Mouse (Mus musculus) hindbrain, embryonic 16.5 days (tissue): ENCODE results near the gene Il21r. TPM values are rescaled to one million over a fixed set of nuclear protein-coding genes. Genes with fewer than 3 reads are reported as not detected.

Source experiments
- ATAC-seq: fragments of 200-750 bp; cut with Nextera tagmentation; 2 replicates; pipeline ENCODE4 v1.8.0; 2017; ENCODE audit warnings: moderate TSS enrichment, moderate library complexity
- H3K27ac ChIP-seq: fragments of 300-500 bp; sonication (generic); 2 replicates; pipeline ENCODE4 v1.5.1; 2014; ENCODE audit warnings: low read depth, mild to moderate bottlenecking, control low read depth, low read length, moderate library complexity
- H3K27me3 ChIP-seq: fragments of 300-500 bp; sonication (generic); replicated peaks from 2 replicates; pipeline ENCODE4 v1.6.1; 2014; ENCODE audit warnings: low read length; ENCODE audit not compliant: control insufficient read depth, insufficient read depth
- H3K36me3 ChIP-seq: fragments of 300-500 bp; sonication (generic); 2 replicates; pipeline ENCODE4 v1.6.1; 2014; ENCODE audit warnings: mild to moderate bottlenecking, low read length, moderate library complexity, mixed read lengths; ENCODE audit not compliant: control insufficient read depth, insufficient read depth
- H3K4me1 ChIP-seq: fragments of 300-500 bp; sonication (generic); 2 replicates; pipeline ENCODE4 v1.6.1; 2014; ENCODE audit warnings: low read depth, low read length; ENCODE audit not compliant: control insufficient read depth, insufficient read depth
- H3K4me2 ChIP-seq: fragments of 300-500 bp; sonication (generic); 2 replicates; pipeline ENCODE4 v1.6.1; 2014; ENCODE audit warnings: mild to moderate bottlenecking, low read length, control low read depth, moderate library complexity
- H3K4me3 ChIP-seq: fragments of 300-500 bp; sonication (generic); 2 replicates; pipeline ENCODE4 v1.5.1; 2014; ENCODE audit warnings: mild to moderate bottlenecking, low read length, control low read depth, moderate library complexity
- H3K9ac ChIP-seq: fragments of 300-500 bp; sonication (generic); 2 replicates; pipeline ENCODE4 v1.6.1; 2014; ENCODE audit warnings: low read depth, mild to moderate bottlenecking, control low read depth, low read length, moderate library complexity
- H3K9me3 ChIP-seq: fragments of 300-500 bp; sonication (generic); 2 replicates; pipeline ENCODE4 v1.6.1; 2014; ENCODE audit warnings: mild to moderate bottlenecking, low read length, moderate library complexity; ENCODE audit not compliant: control insufficient read depth
- WGBS: fragments of 180-500 bp; shearing (Covaris S2); extraction: QIAGEN DNeasy Blood & Tissue Kit; methylation state at CpG from one replicate; pipeline ENCODE4 v1.1.7; 2014; 5-methylcytosine and 5-hydroxymethylcytosine counted together
- polyA plus RNA-seq: library from polyadenylated mRNA; unstranded; fragments of >200 nt; fragmentation: Nextera tagmentation; extraction: Ambion mirVana; gene quantifications from 2 replicates; pipeline ENCODE4 v1.2.1, GENCODE M21; 2015

Il21r gene
- polyA plus RNA-seq, 1 experiment from 2014 or later: 0.50 TPM

DNA sequence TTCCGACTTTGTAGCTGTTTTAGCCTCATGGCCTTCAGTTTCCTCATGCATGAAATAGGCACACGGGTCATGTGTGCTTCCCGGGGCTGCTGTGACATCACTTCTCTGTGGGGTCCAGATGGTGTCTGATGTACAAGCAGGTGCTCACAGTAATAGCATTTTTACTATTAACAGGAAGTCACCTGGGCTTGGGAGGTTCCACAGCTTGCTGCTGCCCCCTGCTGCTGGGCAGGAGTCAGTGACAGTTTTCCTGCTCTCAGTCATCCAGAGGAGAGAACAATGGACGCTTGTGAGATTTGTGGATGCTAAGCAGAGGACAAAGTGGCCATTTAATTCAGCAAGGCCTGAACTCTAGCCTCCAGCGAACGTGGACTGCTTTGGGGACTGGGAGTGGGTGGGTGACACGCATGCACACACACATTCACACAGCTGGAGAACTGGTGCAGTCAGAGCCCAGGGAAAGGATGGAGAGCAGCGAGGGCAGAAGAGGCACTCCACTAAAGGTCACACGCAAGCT, 35.7 kb downstream of the Il21r start:
- 29% methylated on average over 9 of the region's 9 CpGs for WGBS
- Histone ChIP-seq H3K4me1 (no peaks in the 10 kb centered on the region; the same call in 1 of the 2 replicates), H3K4me3 (no peak overlapping the region), H3K9ac (no peak overlapping the region; the same call in 1 of the 2 replicates), H3K36me3 (peaks cover 29% of the 10 kb centered on the region), H3K27ac (peak overlapping the region; percentile 36; the same call in 1 of the 2 replicates), H3K4me2 (no peak overlapping the region), H3K27me3 (no peaks in the 10 kb centered on the region; the same call in 1 of the 2 replicates), H3K9me3 (no peaks in the 10 kb centered on the region)
- peak; percentile 64 for ATAC-seq

DNA sequence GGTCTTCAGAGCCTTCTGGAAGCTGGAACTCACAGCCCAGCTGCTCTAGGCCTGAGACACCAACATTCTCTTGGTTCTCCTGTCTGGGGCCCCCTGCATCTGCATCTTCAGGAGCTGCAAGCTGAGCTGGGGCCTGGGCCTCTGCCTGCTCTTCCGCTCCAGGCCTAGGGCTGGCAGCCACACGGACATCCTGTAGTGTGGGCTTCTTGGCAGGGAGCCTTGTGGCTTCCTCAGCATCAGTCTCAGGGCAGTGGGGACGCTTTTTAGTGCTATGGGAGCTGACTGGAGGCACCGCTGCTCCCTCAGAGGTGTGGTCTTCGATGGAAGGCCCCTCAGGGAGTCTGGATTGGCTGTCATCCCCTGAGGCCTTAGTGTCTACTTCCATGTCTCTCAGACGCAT, 40.7 kb downstream of the Il21r start:
- Histone ChIP-seq H3K4me3 (no peak overlapping the region), H3K27me3 (no peaks in the 10 kb centered on the region), H3K36me3 (peaks cover 70% of the 10 kb centered on the region), H3K9ac (no peak overlapping the region), H3K4me2 (no peak overlapping the region), H3K27ac (no peak overlapping the region), H3K9me3 (no peaks in the 10 kb centered on the region), H3K4me1 (no peaks in the 10 kb centered on the region; the same call in 1 of the 2 replicates)
- 89% methylated on average over 6 of the region's 6 CpGs for WGBS
- no peak for ATAC-seq

DNA sequence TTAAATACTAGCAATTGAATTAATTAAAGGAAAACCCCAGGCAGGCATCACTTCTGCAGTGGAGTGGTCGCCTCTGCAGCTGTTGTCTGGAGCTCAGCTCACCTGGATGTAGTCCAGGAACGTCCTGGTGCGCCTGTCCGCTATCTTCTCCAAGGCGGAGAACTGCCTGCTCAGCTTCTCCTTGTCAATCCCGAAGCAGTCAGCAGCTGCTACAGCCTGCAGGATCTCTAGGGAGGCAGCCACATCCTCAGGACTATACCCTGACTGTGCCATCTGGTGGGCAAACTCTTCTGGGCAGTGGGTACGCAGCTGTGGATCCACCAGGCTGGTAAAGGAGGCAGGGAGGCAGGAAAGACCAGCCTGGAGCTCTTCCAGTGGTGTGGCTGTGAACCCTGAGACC, 42.2 kb downstream of the Il21r start:
- Histone ChIP-seq H3K27ac (no peak overlapping the region), H3K27me3 (no peaks in the 10 kb centered on the region), H3K4me3 (no peak overlapping the region), H3K36me3 (peaks cover 77% of the 10 kb centered on the region), H3K9ac (no peak overlapping the region), H3K9me3 (no peaks in the 10 kb centered on the region), H3K4me2 (no peak overlapping the region), H3K4me1 (no peaks in the 10 kb centered on the region)
- WGBS: 80% methylated on average over 7 of the region's 7 CpGs
- no peak for ATAC-seq

DNA sequence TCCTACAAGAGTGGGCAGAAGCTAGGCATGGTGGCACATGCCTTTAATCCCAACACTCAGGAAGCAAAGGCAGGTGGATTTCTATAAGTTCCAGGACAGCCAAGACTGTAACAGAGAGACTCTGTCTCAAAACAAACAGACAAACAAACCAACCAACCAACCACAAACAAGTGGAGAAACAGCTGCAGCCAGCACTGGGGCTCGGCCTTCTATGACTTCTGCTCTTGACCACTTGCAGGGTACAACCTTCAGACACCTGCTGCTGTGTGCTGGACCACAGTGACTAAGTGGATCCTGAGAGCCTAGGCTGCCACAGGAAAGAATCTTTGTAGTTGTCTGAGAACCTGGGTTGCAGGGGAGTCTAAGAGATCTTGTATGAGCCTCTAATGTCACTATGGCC, 45.8 kb downstream of the Il21r start:
- peaks cover 70% of the 10 kb centered on the region for H3K36me3 ChIP-seq
- H3K9me3 ChIP-seq: no peaks in the 10 kb centered on the region
- no peak overlapping the region for H3K9ac ChIP-seq
- no peak overlapping the region for H3K4me3 ChIP-seq
- H3K4me1 ChIP-seq: no peaks in the 10 kb centered on the region
- no peaks in the 10 kb centered on the region for H3K27me3 ChIP-seq
- H3K27ac ChIP-seq: no peak overlapping the region
- no peak for ATAC-seq
- H3K4me2 ChIP-seq: no peak overlapping the region
- 89% methylated on average over 1 of the region's 1 CpGs for WGBS

DNA sequence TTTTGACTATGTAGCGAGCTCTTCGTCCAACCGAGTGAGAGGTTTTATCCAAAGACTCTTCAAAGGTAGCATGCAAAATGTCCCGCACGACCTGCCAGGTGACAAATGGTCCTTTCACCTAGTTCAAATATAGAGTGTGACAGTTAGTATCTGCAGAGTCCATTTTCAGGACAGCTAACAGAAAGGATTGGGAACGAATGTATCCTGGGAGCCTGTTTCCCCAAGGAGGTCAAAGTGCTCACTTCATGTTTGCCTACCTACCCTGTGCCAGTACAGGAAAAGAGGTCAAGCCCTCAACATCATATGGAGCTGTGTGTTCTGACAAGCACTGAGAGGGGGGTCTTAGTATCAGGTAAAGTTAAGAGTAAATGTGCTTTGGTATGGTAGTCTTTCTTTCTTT, 54.3 kb downstream of the Il21r start:
- ATAC-seq: no peak
- WGBS: 98% methylated on average over 6 of the region's 6 CpGs
- no peaks in the 10 kb centered on the region for H3K4me1 ChIP-seq

DNA sequence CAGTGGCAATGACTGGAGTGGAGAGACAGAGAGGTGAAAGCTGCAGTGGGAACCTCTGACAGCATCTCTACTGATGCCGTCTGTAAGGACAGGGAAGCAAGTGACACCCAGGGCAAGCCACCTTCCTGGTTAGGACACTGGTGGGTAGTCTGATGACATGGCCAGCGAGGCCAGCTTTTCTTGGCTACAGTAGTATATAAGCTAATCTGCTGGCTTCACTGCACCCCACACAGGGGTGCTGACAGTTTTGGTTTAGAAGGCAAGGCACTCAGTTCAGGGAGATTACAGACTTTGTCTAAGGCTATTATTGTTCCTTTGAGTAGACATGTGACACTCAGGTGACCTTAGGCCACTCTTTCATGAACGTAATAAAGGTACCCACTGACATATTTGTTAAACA, 60.4 kb downstream of the Il21r start:
- H3K9ac ChIP-seq: no peak overlapping the region
- 78% methylated on average over 3 of the region's 3 CpGs for WGBS

More for the DNA sequence above, 54.3 kb downstream of the Il21r start:
- Histone ChIP-seq H3K9ac (no peak overlapping the region), H3K27ac (no peak overlapping the region), H3K4me3 (no peak overlapping the region), H3K27me3 (no peaks in the 10 kb centered on the region), H3K4me2 (no peak overlapping the region), H3K36me3 (peaks cover 57% of the 10 kb centered on the region), H3K9me3 (no peaks in the 10 kb centered on the region)

DNA sequence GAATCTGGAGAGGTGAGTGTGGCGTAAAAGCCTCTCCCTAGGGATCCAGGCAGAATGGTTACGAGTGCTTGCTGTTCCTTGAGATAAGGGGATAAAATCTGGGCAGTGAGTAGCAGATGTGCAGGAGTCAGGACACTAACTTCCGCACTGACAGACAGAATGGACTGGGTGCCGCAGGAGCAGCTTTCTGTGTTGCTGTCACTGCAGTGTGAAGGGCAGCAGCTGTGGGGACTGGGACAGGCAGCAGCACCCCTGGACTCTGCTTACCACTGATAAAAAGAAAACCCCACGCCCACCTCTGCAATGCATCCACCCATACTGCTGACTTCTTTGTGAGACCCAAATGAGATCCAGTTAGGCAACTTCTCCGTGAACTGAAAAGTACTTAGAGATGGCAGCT, 67.6 kb downstream of the Il21r start:
- H3K36me3 ChIP-seq: peaks cover 89% of the 10 kb centered on the region
- no peak overlapping the region for H3K9ac ChIP-seq
- 91% methylated on average over 6 of the region's 6 CpGs for WGBS
- no peak overlapping the region for H3K4me2 ChIP-seq
- no peaks in the 10 kb centered on the region for H3K4me1 ChIP-seq
- no peak overlapping the region for H3K27ac ChIP-seq
- no peak for ATAC-seq
- no peaks in the 10 kb centered on the region for H3K27me3 ChIP-seq
- no peaks in the 10 kb centered on the region for H3K9me3 ChIP-seq
- no peak overlapping the region for H3K4me3 ChIP-seq

More for the DNA sequence above, 60.4 kb downstream of the Il21r start:
- no peaks in the 10 kb centered on the region for H3K27me3 ChIP-seq
- H3K9me3 ChIP-seq: no peaks in the 10 kb centered on the region
- no peak overlapping the region for H3K4me2 ChIP-seq
- H3K36me3 ChIP-seq: peaks cover 52% of the 10 kb centered on the region
- no peaks in the 10 kb centered on the region for H3K4me1 ChIP-seq
- no peak for ATAC-seq
- H3K4me3 ChIP-seq: no peak overlapping the region
- H3K27ac ChIP-seq: no peak overlapping the region

DNA sequence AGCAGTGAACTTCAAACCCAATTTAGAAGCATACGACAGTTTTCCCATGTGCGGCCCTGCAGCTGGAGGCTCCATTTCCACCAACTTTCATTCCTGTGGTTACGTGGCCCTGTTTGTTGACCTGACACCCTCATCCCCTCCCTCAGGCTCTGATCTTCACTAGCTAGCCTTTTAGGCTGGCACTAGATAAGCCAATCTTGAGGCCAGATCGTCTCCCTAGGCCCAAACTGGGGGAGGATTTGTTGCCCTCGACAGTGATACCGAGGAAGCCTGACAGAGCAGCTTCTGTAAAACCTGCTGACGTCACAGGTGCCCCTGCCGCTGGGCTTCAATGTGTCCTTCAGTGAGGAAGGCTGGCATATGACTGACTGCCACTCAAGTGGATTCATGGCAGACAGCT, 68.2 kb downstream of the Il21r start:
- no peak overlapping the region for H3K9ac ChIP-seq
- H3K36me3 ChIP-seq: peaks cover 86% of the 10 kb centered on the region
- H3K4me1 ChIP-seq: no peaks in the 10 kb centered on the region
- no peaks in the 10 kb centered on the region for H3K27me3 ChIP-seq
- 92% methylated on average over 8 of the region's 8 CpGs for WGBS
- no peak for ATAC-seq
- H3K27ac ChIP-seq: no peak overlapping the region
- H3K4me3 ChIP-seq: no peak overlapping the region
- no peaks in the 10 kb centered on the region for H3K9me3 ChIP-seq
- H3K4me2 ChIP-seq: no peak overlapping the region

DNA sequence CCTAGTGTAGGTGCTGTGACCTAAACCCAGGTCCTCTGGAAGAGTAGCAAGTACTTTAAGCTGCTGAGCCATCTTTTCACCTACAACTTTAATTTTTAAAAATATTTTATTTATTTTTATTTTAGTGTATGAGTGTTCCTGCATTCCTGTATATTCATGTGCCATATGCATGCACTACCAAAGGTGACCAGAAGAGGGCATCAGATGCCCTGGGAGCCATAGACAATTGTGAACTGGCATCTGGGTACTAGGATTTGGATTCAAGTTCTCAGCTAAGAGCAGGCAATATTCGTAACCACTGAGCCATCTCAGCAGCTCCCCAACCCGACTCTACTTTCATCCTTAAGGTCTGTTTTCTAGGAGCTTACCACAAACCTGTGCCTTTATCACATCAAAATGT, 71.7 kb downstream of the Il21r start:
- H3K9me3 ChIP-seq: no peaks in the 10 kb centered on the region
- no peak for ATAC-seq
- peaks cover 85% of the 10 kb centered on the region for H3K36me3 ChIP-seq
- no peaks in the 10 kb centered on the region for H3K4me1 ChIP-seq
- no peak overlapping the region for H3K4me2 ChIP-seq
- WGBS: 91% methylated on average over 2 of the region's 2 CpGs
- no peak overlapping the region for H3K9ac ChIP-seq
- no peak overlapping the region for H3K4me3 ChIP-seq
- H3K27me3 ChIP-seq: no peaks in the 10 kb centered on the region
- H3K27ac ChIP-seq: no peak overlapping the region

DNA sequence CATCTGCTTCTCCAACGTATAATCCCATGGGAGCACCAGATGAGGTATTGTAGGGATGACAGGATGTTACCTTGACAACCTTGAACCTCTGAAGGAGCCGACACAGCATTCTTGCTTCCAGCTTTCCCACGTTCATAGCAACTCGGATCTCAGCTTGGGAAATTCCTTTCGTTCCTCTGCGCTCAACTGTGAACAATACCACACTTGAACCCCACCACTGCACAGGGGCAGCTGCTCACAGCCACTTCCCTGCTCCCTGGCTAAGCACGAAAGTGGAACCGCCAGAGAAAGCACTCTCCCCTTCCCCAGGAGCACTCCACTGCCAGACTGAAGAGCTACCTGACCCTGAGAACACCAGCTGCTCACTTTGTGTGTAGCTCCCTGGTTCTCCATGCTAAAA, 75.5 kb downstream of the Il21r start:
- Histone ChIP-seq H3K4me1 (no peaks in the 10 kb centered on the region), H3K4me2 (no peak overlapping the region), H3K4me3 (no peak overlapping the region), H3K36me3 (peaks cover 63% of the 10 kb centered on the region), H3K9ac (no peak overlapping the region; the same call in 1 of the 2 replicates), H3K27me3 (no peaks in the 10 kb centered on the region), H3K9me3 (no peaks in the 10 kb centered on the region), H3K27ac (no peak overlapping the region; the same call in 1 of the 2 replicates)
- no peak for ATAC-seq
- 51% methylated on average over 8 of the region's 8 CpGs for WGBS
